Mouse (Mus musculus) common myeloid progenitor, adult 5-6 weeks (primary cell): Measurements from ENCODE around the gene Plekhh2. TPM values are rescaled to one million over a fixed set of nuclear protein-coding genes. Genes with fewer than 3 reads are reported as not detected.

ENCODE experiments used
- ATAC-seq: replicated peaks from 2 replicates; pipeline ENCODE4 v1.8.0; 2016; ENCODE audit warnings: low read depth, mild to moderate bottlenecking, moderate TSS enrichment, inconsistent platforms; ENCODE audit not compliant: poor library complexity, severe bottlenecking
- total RNA-seq: library from RNA; stranded (forward); fragments of 200-1000, 187-1606 nt; gene quantifications from 2 replicates; pipeline ENCODE4 v1.2.3, GENCODE M21; 2017

Gene Plekhh2
- total RNA-seq: not detected in 2 replicates

DNA sequence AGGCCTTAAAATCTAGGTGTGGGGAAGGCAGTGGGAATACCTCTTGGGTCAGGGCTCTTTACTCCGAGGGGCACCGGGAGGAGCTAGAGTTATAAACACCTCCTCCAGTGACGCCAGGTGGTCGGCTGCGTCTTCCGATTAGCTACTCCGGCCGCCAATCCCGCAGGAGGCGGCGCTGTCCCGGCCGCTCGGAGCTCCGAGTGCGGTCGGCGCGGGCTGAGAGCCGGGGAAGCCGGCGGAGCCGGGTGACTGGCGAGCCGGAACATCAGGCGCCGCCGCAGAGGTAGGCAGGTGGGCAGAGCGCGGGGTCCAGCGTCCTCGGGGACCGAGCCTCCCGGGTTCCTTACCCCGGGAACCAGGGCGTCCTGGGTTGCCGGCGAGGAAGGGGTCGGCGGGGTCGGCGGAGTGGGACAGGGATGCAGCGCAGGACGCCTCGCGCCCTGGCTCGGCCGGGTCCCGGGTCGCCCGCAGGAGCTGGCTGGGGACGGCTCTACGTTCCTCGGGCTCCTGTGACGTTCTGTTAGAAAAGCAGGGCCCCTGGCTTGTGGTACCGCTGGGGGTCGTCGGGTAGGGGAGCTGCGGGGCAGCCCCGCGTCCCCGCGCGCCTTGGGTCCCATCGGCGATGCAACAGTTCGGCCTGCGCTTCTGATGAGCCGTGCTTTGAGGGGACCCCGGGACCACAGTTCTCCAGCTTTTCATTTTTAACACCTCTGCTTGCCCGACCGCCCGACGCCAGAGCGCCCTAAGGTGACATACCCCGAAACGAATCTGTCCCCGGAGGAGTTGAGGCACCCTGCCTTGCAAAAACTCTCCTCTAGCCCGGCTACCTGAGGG is at the start of gene Plekhh2:
TSS of gene Plekhh2 (plus strand) at position 214 of the 834 bp plus-strand sequence.
- ATAC-seq: peak; percentile 68

- peak; percentile 97 for ATAC-seq
These were observed 45.7 kb upstream of the Plekhh2 start, which contains the start of gene Thada for GRCm38 (mm10) chr17:84465753-84466608. Thada (minus strand) TSS chr17:84466205.

- no peak for ATAC-seq
These were observed 37.4 kb upstream of the Plekhh2 start for GRCm38 (mm10) chr17:84474312-84474711.

GRCm38 (mm10) chr17:84477176-84477575 is 34.5 kb upstream of the Plekhh2 start:
- ATAC-seq: peak; percentile 55

DNA sequence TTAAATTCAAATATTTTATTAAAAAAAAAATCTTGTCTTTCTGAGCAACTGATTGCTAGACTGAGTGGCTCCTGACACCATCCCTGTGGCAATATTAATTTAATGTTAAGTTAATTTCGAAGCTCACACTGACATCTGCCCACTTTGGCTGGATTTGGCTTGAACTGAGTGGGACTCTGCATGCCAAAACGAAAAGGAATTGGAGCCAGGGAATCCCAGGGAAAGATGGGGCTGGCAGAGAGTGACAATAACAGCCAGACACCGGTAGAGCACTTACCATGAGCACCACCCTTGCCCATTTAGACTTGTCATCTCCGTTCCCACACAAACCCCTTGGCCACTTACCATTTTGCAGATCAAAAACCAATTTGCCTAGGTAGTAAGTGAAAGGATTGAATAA is 33.4 kb upstream of the Plekhh2 start:
- no peak for ATAC-seq

DNA sequence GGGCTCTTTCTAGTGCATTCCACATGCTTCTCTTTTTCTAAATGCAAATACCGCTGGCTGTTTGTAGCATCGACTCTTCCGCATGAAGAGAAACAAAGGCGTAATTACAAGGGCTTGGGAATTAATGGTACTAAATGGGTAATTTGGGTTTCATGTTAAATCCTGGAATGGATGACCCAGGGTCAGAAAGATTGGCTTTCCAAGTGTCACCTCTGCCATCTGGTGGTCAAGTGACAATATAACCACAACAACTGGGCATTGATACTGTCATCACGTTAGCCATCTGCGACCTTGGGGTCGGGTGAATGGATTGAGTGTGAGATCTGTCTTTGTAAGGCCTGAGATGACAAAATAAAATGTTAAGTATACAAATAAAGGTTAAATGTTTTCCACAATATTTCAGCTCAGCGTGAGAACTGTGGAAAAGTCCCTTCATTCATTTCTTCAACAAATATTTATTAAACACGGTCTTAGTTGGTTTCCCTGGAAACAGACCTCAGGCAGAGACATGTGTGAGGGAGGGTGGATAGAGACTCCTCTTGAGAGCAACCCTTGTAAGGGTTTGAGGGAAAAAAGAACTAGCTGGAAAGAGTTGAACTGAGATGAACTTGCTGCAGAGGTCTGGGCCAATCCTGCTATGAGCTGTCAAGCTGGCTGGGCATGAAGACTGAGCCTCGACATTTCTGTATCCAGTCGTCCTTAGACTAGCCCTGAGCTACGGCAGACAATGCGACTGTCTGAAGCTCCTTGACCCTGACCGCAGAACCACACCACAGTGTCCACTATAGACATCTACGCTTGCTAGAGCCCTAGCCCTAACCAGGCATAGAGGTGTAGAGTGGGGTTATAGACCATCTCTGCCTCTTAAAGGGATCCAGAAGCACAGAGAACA is 31.0 kb upstream of the Plekhh2 start:
- ATAC-seq: peak; percentile 82

DNA sequence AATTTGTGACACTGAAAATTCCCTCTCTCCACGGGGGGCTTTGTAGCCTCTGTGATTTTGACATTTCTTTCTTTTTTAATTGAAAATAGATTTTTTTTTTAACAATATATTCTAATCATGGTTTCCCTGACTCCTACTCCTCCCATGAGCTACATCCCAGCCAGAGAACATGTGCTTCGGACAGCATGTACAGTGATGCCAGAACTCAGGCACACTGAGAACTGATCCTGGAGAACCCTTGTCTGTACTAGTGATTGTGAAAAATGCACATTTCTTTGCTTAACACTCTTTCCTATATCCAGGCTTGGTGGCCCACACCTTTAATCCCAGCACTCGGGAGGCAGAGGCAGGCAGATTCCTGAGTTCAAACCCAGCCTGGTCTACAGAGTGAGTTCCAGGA is 28.9 kb upstream of the Plekhh2 start:
- no peak for ATAC-seq

DNA sequence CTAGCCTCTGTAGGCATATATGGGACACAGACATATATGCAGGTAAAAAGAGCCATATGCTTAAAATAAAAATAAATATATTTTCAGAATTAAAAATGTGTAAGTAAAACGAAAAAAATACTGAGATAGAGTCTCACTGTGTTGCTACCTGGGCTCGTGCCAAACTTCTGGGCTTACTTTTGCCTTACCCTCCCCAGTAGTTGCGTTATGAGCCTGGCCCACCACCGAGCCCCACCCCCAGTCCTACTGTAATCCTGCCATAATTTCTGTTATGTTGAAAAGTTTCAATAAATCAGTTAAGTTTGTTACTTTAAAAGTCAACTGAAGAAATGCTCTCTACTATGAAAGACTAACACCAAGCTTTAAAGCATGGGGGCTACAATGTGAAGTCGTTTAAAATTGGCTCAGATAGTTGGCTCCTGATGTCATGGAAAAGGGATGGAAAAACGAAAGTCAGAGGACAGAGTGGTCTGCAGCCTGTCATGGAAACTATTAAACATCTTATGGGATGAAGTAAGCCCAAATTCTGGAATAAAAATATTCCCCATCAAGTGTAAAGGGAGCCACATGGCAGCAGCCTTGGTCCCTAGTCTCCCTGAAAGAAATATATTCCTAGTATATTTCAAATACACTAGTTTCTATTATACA is 27.9 kb upstream of the Plekhh2 start:
- ATAC-seq: no peak

GRCm38 (mm10) chr17:84487415-84487814 is 24.3 kb upstream of the Plekhh2 start:
- ATAC-seq: no peak

GRCm38 (mm10) chr17:84492255-84492880 is 19.3 kb upstream of the Plekhh2 start:
- ATAC-seq: no peak

GRCm38 (mm10) chr17:84497026-84497425 is 14.7 kb upstream of the Plekhh2 start:
- no peak for ATAC-seq

GRCm38 (mm10) chr17:84497559-84497958 is 14.1 kb upstream of the Plekhh2 start:
- ATAC-seq: no peak

DNA sequence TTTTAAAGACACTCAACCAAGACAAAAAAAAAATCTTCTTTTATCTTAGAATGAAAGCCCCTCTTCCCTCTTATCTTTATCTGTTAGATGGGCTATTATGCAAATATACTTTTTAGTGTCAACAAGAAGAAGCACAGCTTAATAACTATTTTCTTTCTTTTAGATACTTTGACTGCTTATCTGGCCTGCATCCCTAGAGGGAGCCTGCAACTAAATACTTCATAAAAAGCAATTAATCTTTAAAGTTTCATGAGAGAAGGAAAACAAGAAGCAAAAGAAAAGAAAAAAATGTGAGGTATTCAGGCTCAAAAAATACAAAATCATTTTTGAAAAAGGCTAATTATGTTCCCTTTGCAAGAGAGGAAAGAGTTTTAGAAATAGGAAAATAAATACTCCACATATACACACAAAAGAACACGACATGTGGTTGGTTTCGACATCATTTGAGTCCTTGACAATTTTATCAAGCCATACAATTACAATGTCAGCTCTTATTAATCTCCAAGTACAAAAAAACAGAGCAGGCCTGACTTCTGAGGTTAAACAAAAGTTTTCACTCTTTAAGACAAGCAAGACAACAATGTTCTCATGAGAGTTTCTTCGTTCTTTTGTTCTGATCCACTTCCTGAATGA is 13.6 kb upstream of the Plekhh2 start:
- ATAC-seq: no peak

DNA sequence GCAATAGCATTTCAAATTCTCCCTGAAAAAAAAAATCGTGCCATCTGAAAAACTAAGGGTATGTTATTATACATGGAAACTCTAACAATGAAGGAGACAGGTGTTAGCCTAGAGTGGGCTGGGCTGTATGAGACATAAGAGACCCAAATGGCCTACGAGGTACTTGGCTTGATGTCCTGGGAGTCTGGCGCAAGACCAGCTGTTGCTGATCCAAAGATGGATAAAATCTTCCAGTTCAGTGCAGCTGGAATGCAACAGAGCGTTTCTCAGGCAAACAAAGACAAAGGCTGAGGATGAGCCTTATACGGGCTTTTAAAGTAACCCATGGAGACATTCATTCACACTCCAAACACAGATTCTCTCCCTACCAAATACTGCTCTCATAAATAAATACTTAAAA is 13.1 kb upstream of the Plekhh2 start:
- ATAC-seq: no peak

DNA sequence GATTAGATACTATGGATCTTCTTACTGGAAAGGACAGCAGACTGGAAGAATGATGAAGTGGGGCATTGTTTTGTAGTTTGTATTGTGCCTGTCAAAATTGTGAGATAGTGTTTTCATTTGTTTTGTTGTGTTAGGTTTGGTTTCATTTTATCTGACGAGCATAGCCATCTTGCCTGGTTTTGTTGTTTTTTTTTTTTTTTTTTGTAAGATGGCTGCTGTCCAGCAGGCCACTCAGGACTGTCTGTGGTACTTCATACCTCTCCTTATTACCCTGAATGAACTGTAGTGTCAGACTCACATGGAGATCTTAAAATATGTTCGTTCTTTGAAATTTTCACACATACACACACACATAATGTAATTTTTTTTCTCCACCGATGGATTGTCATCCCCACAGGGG is 9.4 kb upstream of the Plekhh2 start:
- no peak for ATAC-seq

- ATAC-seq: no peak
These were observed 5.8 kb upstream of the Plekhh2 start for GRCm38 (mm10) chr17:84505922-84506321.

- ATAC-seq: 0 out of 2 replicates have a peak, but pooled peaks have one; percentile 24
These were observed 3.0 kb upstream of the Plekhh2 start for GRCm38 (mm10) chr17:84508736-84509135.

- no peak for ATAC-seq
These were observed 2.5 kb upstream of the Plekhh2 start for GRCm38 (mm10) chr17:84509176-84509575.

- ATAC-seq: no peak
These were observed 1.3 kb upstream of the Plekhh2 start for GRCm38 (mm10) chr17:84510355-84510754.
